ENCODE assay signal across 29 mouse cellular contexts in the genomic region with DNA sequence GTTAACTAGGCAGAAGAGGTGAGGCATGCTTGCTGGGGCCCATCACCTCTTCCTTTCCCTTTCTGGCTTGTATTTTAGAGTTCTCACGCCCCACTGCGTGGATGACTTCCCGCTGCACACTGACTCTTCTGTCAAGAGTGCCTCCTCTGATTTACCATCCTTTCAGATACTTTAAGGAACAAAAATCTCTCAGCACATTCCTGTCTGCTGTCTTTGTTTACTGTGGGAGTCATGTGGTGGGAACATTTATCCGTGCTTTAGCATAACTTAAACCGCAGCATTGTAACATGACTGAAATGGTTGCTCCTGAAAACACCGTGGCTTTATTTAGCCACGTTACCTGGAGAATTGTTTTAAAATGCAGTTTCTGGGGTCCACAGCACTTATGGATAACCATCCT.
DNase-seq lines count a peak whose midpoint lies in the region; ATAC-seq and TF ChIP-seq lines count a peak whose summit lies in the region.
"Had no signal": no experiment of that assay in that cellular context is flagged by ENCODE, and none has a peak within 500 bp of the region (broad histone marks: within the 10 kb centered on the region; RNA-seq: fewer than 3 reads in every experiment).

No protein-coding gene starts in this region.

- H3K9me3 ChIP-seq in kidney, embryonic 16.5 days (ENCODE audit: low read length), result no peaks in the 10 kb centered on the region; the same call in 1 of the 2 replicates
- peaks cover 14% of the 10 kb centered on the region for H3K9me3 ChIP-seq in ES-Bruce4 (replicated peaks; ENCODE audit: control insufficient read depth, insufficient read depth, low read length, poor library complexity, severe bottlenecking)
- no peaks in the 10 kb centered on the region for H3K9me3 ChIP-seq in embryonic facial prominence, embryonic 10.5 days
- H3K9me3 ChIP-seq: embryonic facial prominence, embryonic 12.5 days; embryonic facial prominence, embryonic 15.5 days; heart, embryonic 15.5 days had no signal

- H3K36me3 ChIP-seq in kidney, adult 2 months (ENCODE audit: control insufficient read depth, insufficient read depth, low read length), result no peaks in the 10 kb centered on the region
- peaks cover 11% of the 10 kb centered on the region; the same call in 1 of the 2 replicates for H3K36me3 ChIP-seq in kidney, embryonic 16.5 days (ENCODE audit: insufficient read depth, low read length)
- peaks cover 65% of the 10 kb centered on the region for H3K36me3 ChIP-seq in ES-Bruce4 (ENCODE audit: control insufficient read depth, insufficient read depth, low read length, poor library complexity, severe bottlenecking)
- peaks cover 26% of the 10 kb centered on the region for H3K36me3 ChIP-seq in embryonic facial prominence, embryonic 10.5 days (replicated peaks)
- H3K36me3 ChIP-seq: G1E had no signal

- 37% methylated on average over 7 of the region's 7 CpGs for WGBS in kidney, adult 2 months
- 34% methylated on average over 7 of the region's 7 CpGs for WGBS in kidney, embryonic 16.5 days
- 88% methylated on average over 7 of the region's 7 CpGs for WGBS in embryonic facial prominence, embryonic 10.5 days

- 0 out of 2 replicates have a peak, but pooled peaks have one; percentile 51 for ATAC-seq in frontal cortex, adult (ENCODE audit: low TSS enrichment)
- 0 out of 2 replicates have a peak, but pooled peaks have one; percentile 27 for ATAC-seq in kidney, embryonic 16.5 days (ENCODE audit: low FRiP score, low TSS enrichment)
- ATAC-seq: activated CD4-positive, CD25-positive, alpha-beta regulatory T cell, adult 4 months; forebrain, embryonic 14.5 days; forebrain, postnatal 0 days; hindbrain, postnatal 0 days; inflammation-experienced regulatory T-cells, adult 6 months had no signal

- no peak for TF ChIP-seq EP300 in ES-Bruce4 (IDR thresholded peaks at IDR 0.05; ENCODE audit: insufficient read depth, low read depth, low read length)

- peak overlapping the region; percentile 61 for H3K27ac ChIP-seq in kidney, adult 2 months (ENCODE audit: insufficient read depth, low read depth, low read length)
- peak overlapping the region; percentile 54 for H3K27ac ChIP-seq in kidney, embryonic 16.5 days (ENCODE audit: low read length)
- 0 out of 2 replicates have a peak overlapping the region, but pooled peaks have one; percentile 25 for H3K27ac ChIP-seq in ES-Bruce4 (ENCODE audit: insufficient read depth, low read length)
- no peak overlapping the region for H3K27ac ChIP-seq in embryonic facial prominence, embryonic 10.5 days (replicated peaks)
- H3K27ac ChIP-seq: embryonic facial prominence, embryonic 12.5 days; embryonic facial prominence, embryonic 15.5 days; heart, embryonic 15.5 days; hindbrain, embryonic 10.5 days; hindbrain, embryonic 14.5 days; hindbrain, postnatal 0 days had no signal

- no peak overlapping the region for H3K9ac ChIP-seq in kidney, embryonic 16.5 days (replicated peaks; ENCODE audit: low read length)
- no peak overlapping the region for H3K9ac ChIP-seq in ES-Bruce4 (ENCODE audit: low read depth, poor library complexity, severe bottlenecking)
- H3K9ac ChIP-seq: embryonic facial prominence, embryonic 12.5 days; embryonic facial prominence, embryonic 15.5 days; forebrain, postnatal 0 days; heart, embryonic 12.5 days; heart, embryonic 15.5 days; hindbrain, embryonic 14.5 days had no signal

- no peak for TF ChIP-seq POLR2A in kidney, adult 2 months (IDR thresholded peaks at IDR 0.05; ENCODE audit: low read depth, low read length)
- no peak for TF ChIP-seq POLR2A in ES-Bruce4 (IDR thresholded peaks at IDR 0.05; ENCODE audit: insufficient read depth, low read length)

- no peaks in the 10 kb centered on the region for H3K27me3 ChIP-seq in kidney, adult 2 months (replicated peaks; ENCODE audit: control insufficient read depth, insufficient read depth, low read length)
- no peaks in the 10 kb centered on the region for H3K27me3 ChIP-seq in kidney, embryonic 16.5 days (ENCODE audit: insufficient read depth, low read length)
- H3K27me3 ChIP-seq in ES-Bruce4 (ENCODE audit: control insufficient read depth, insufficient read depth, low read length, poor library complexity, severe bottlenecking), result no peaks in the 10 kb centered on the region
- H3K27me3 ChIP-seq in embryonic facial prominence, embryonic 10.5 days (replicated peaks; ENCODE audit: low read depth, poor library complexity, severe bottlenecking), result no peaks in the 10 kb centered on the region
- H3K27me3 ChIP-seq: embryonic facial prominence, embryonic 12.5 days; embryonic facial prominence, embryonic 15.5 days; heart, embryonic 12.5 days; heart, embryonic 15.5 days had no signal

- DNase-seq in frontal cortex, postnatal 25 days (ENCODE audit: low spot score in 2 of 2), result no peak
- peak; percentile 48 for DNase-seq in kidney, adult 2 months
- DNase-seq in kidney, adult 9 months, result no peak
- no peak for DNase-seq in kidney, postnatal 25 days
- no peak for DNase-seq in embryonic facial prominence, embryonic 10.5 days (ENCODE audit: low spot score)
- DNase-seq: adrenal gland, postnatal 10 days; adrenal gland, postnatal 36 days; cerebellum, adult 18-20 months; cerebellum, adult 9-10 months; cerebellum, postnatal 14 days; forebrain, postnatal 0 days; gastrocnemius, postnatal 10 days; gastrocnemius, postnatal 36 days; heart, postnatal 10 days; heart, postnatal 36 days had no signal

- no peaks in the 10 kb centered on the region for H3K4me1 ChIP-seq in kidney, adult 2 months (ENCODE audit: control insufficient read depth, insufficient read depth, low read length)
- H3K4me1 ChIP-seq in kidney, embryonic 16.5 days (ENCODE audit: insufficient read depth, low read length), result peaks cover 29% of the 10 kb centered on the region
- H3K4me1 ChIP-seq in ES-Bruce4 (ENCODE audit: control insufficient read depth, insufficient read depth, low read length), result no peaks in the 10 kb centered on the region
- H3K4me1 ChIP-seq in embryonic facial prominence, embryonic 10.5 days, result 0 out of 2 replicates have a peak, but pooled peaks cover 1% of the 10 kb centered on the region
- H3K4me1 ChIP-seq: embryonic facial prominence, embryonic 12.5 days; embryonic facial prominence, embryonic 15.5 days; hindbrain, embryonic 10.5 days had no signal

- no peak for TF ChIP-seq CTCF in kidney, adult 2 months (conservative IDR thresholded peaks at IDR 0.05; ENCODE audit: insufficient read depth, insufficient read length, low read depth, low read length)
- no peak for TF ChIP-seq CTCF in ES-Bruce4 (IDR thresholded peaks at IDR 0.05; ENCODE audit: low read depth, low read length)

- no peak overlapping the region for H3K4me3 ChIP-seq in kidney, adult 2 months (ENCODE audit: insufficient read depth, low read depth, low read length)
- no peak overlapping the region for H3K4me3 ChIP-seq in kidney, embryonic 16.5 days (ENCODE audit: low read length)
- no peak overlapping the region for H3K4me3 ChIP-seq in ES-Bruce4 (ENCODE audit: low read depth, low read length)
- no peak overlapping the region for H3K4me3 ChIP-seq in embryonic facial prominence, embryonic 10.5 days
- H3K4me3 ChIP-seq: embryonic facial prominence, embryonic 12.5 days; embryonic facial prominence, embryonic 15.5 days; heart, embryonic 12.5 days; heart, embryonic 15.5 days; hindbrain, embryonic 10.5 days had no signal

- no peak overlapping the region for H3K4me2 ChIP-seq in kidney, embryonic 16.5 days (replicated peaks; ENCODE audit: low read depth, low read length)
- H3K4me2 ChIP-seq: embryonic facial prominence, embryonic 12.5 days; embryonic facial prominence, embryonic 15.5 days; heart, embryonic 12.5 days; heart, embryonic 15.5 days; hindbrain, embryonic 14.5 days had no signal
